Mouse (Mus musculus): Measurements from ENCODE around the gene Atp6ap1. TPM values are rescaled to one million over a fixed set of nuclear protein-coding genes. Genes with fewer than 3 reads are reported as not detected.

Atp6ap1 gene
- total and polyA plus RNA-seq, 3 experiments: 41.6 to 355 (median 75.5) TPM

- H3K79me2 ChIP-seq (ENCODE audit: control insufficient read depth, insufficient read depth, low read length, poor library complexity): peaks cover 5% of the 10 kb centered on the region; the same call in 1 of the 2 replicates
- H3K27ac ChIP-seq (ENCODE audit: control insufficient read depth, low read depth, low read length): peak within 1 kb of the TSS; percentile 45
- H3K27me3 ChIP-seq (ENCODE audit: control insufficient read depth in 1 of 2, insufficient read depth in 2 of 2, low read length in 2 of 2): no peaks in the 10 kb centered on the region
- peak; percentile 81 for DNase-seq (ENCODE audit: low read depth, low spot score)
- TF ChIP-seq UBTF (IDR thresholded peaks at IDR 0.05; ENCODE audit: borderline replicate concordance, insufficient read depth, low read depth, low read length): no peak
- TF ChIP-seq NELFE (IDR thresholded peaks at IDR 0.05; ENCODE audit: low read depth, low read length): peak; percentile 61
- TF ChIP-seq SMC3 (IDR thresholded peaks at IDR 0.05; ENCODE audit: low read depth, low read length): no peak
- no peak for TF ChIP-seq BHLHE40 (IDR thresholded peaks at IDR 0.05; ENCODE audit: borderline replicate concordance, low read depth, low read length)
- TF ChIP-seq USF1 (IDR thresholded peaks at IDR 0.05; ENCODE audit: low read depth, low read length): no peak
- no peak for TF ChIP-seq CTCF (IDR thresholded peaks at IDR 0.05 in 2 of 3, conservative IDR thresholded peaks at IDR 0.05 in 1 of 3; ENCODE audit: control insufficient read depth in 1 of 3, insufficient read depth in 1 of 3, low read depth in 2 of 3, low read length in 3 of 3, poor library complexity in 1 of 3, severe bottlenecking in 1 of 3)
- no peak for TF ChIP-seq ZNF384 (IDR thresholded peaks at IDR 0.05; ENCODE audit: low read depth, low read length)
- TF ChIP-seq ELF1 (IDR thresholded peaks at IDR 0.05; ENCODE audit: low read depth, low read length): 0 out of 2 replicates have a peak, but pooled peaks have one; percentile 23
- TF ChIP-seq JUND (IDR thresholded peaks at IDR 0.05; ENCODE audit: low read depth, low read length): no peak
- TF ChIP-seq KAT2A (conservative IDR thresholded peaks at IDR 0.05; ENCODE audit: low read depth, low read length): no peak
- no peak for TF ChIP-seq EP300 (IDR thresholded peaks at IDR 0.05; ENCODE audit: low read depth in 1 of 2, low read length in 2 of 2)
- TF ChIP-seq ZKSCAN1 (IDR thresholded peaks at IDR 0.05; ENCODE audit: low read depth, low read length): no peak
- TF ChIP-seq POLR2AphosphoS2 (IDR thresholded peaks at IDR 0.05; ENCODE audit: low read length): peak; percentile 65; the same call in 1 of the 2 replicates
- TF ChIP-seq GATA1 (IDR thresholded peaks at IDR 0.05; ENCODE audit: low read depth, low read length): no peak
- no peak for TF ChIP-seq RAD21 (IDR thresholded peaks at IDR 0.05; ENCODE audit: low read depth, low read length)
- no peak for TF ChIP-seq MAX (IDR thresholded peaks at IDR 0.05; ENCODE audit: low read length)
- no peak for TF ChIP-seq TAL1 (IDR thresholded peaks at IDR 0.05; ENCODE audit: low read length)
- 0 out of 2 replicates have a peak, but pooled peaks have one; percentile 37 for TF ChIP-seq ZMIZ1 (IDR thresholded peaks at IDR 0.05; ENCODE audit: low read depth, low read length)
- no peak for TF ChIP-seq ETS1 (IDR thresholded peaks at IDR 0.05; ENCODE audit: low read depth, low read length)
- TF ChIP-seq MXI1 (IDR thresholded peaks at IDR 0.05; ENCODE audit: low read depth, low read length): peak; percentile 37; the same call in 1 of the 2 replicates
- no peak for TF ChIP-seq MYB (IDR thresholded peaks at IDR 0.05; ENCODE audit: low read depth, low read length)
- peak; percentile 42 for TF ChIP-seq SIN3A (IDR thresholded peaks at IDR 0.05; ENCODE audit: low read length)
- TF ChIP-seq HCFC1 (IDR thresholded peaks at IDR 0.05; ENCODE audit: low read depth, low read length): peak; percentile 49; the same call in 1 of the 2 replicates
- no peak for TF ChIP-seq MEF2A (IDR thresholded peaks at IDR 0.05; ENCODE audit: extremely low read depth, insufficient replicate concordance, low read depth, low read length, poor library complexity, severe bottlenecking)
- TF ChIP-seq POLR2A (IDR thresholded peaks at IDR 0.05; ENCODE audit: control insufficient read depth in 1 of 2, insufficient read depth in 1 of 2, low read depth in 1 of 2, low read length in 2 of 2, poor library complexity in 1 of 2): peak; percentile 59 to 72
- no peak for TF ChIP-seq POLR2AphosphoS5 (IDR thresholded peaks at IDR 0.05; ENCODE audit: borderline replicate concordance, low read depth, low read length)
- TF ChIP-seq NRF1 (IDR thresholded peaks at IDR 0.05; ENCODE audit: insufficient read depth, low read depth, low read length, poor library complexity, severe bottlenecking): peak; percentile 70
- TF ChIP-seq RCOR1 (IDR thresholded peaks at IDR 0.05; ENCODE audit: low read depth, low read length): no peak
- no peak for TF ChIP-seq GABPA (IDR thresholded peaks at IDR 0.05; ENCODE audit: low read depth, low read length)
- no peak for TF ChIP-seq ZC3H11A (IDR thresholded peaks at IDR 0.05; ENCODE audit: low read depth, low read length)
- TF ChIP-seq TCF12 (IDR thresholded peaks at IDR 0.05; ENCODE audit: low read depth, low read length): no peak
- no peak for TF ChIP-seq E2F4 (IDR thresholded peaks at IDR 0.05; ENCODE audit: borderline replicate concordance, low read depth, low read length)
- TF ChIP-seq TBP (IDR thresholded peaks at IDR 0.05; ENCODE audit: low read depth, low read length): 0 out of 2 replicates have a peak, but pooled peaks have one; percentile 23
- peaks cover 0 to 2% of the 10 kb centered on the region in 2 experiments; a peak in 1 of 4 replicates for H3K36me3 ChIP-seq (ENCODE audit: control insufficient read depth in 1 of 2, insufficient read depth in 2 of 2, low read length in 2 of 2)
- H3K9ac ChIP-seq (ENCODE audit: control insufficient read depth, low read depth, low read length, poor library complexity, severe bottlenecking): peak within 1 kb of the TSS; percentile 91
- peaks cover 0 to 3% of the 10 kb centered on the region in 2 experiments; a peak in 2 of 4 replicates for H3K4me1 ChIP-seq (ENCODE audit: control insufficient read depth in 1 of 2, insufficient read depth in 2 of 2, low read length in 2 of 2)
- H3K4me3 ChIP-seq (ENCODE audit: control insufficient read depth in 1 of 2, insufficient read depth in 1 of 2, low read depth in 2 of 2, low read length in 2 of 2): peak within 1 kb of the TSS; percentile 91 to 92
- no peaks in the 10 kb centered on the region for H3K9me3 ChIP-seq (replicated peaks; ENCODE audit: insufficient read depth, low read length)
Measured at GRCm38 (mm10) chrX:74353467-74353770, 56.5 kb downstream of the Atp6ap1 start, which contains the start of gene Lage3. Gene Lage3, minus strand, starts transcription at chrX:74353618.

Data from MEL (cell line).